Mouse (Mus musculus): ENCODE measurements around the gene Osgep.
"Not testable (repeated sequence)": the region's sequence is repeated elsewhere in the genome, so short reads cannot be mapped to it uniquely, and the experiment has no call there.

The Osgep gene

DNA sequence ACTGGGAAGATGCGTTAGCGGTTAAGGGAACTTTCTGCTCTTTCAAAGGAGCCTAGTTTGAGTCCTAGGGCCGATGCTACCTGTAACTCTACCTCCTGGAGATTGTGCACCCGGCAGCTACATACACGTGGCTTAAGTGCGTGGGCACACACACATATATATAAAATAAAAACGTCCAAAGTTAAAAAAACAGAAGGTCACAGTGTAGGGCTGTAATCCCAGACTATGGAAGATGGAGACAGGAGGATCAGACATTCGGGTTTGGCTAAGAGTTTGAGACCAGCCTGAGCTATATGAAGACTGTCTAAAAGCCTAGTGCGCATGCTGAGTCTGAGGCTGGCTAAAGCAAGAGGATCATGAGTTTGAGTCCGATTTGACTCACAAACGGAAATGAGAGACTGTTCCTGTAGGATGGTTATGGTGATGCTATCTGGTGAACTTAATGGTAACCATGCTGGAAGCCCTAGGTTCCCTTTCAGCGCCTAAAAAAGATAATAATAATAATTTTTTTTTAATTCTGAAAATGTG, 6.9 kb upstream of the Osgep start:
- no peak for DNase-seq (ENCODE audit: low spot score)

DNA sequence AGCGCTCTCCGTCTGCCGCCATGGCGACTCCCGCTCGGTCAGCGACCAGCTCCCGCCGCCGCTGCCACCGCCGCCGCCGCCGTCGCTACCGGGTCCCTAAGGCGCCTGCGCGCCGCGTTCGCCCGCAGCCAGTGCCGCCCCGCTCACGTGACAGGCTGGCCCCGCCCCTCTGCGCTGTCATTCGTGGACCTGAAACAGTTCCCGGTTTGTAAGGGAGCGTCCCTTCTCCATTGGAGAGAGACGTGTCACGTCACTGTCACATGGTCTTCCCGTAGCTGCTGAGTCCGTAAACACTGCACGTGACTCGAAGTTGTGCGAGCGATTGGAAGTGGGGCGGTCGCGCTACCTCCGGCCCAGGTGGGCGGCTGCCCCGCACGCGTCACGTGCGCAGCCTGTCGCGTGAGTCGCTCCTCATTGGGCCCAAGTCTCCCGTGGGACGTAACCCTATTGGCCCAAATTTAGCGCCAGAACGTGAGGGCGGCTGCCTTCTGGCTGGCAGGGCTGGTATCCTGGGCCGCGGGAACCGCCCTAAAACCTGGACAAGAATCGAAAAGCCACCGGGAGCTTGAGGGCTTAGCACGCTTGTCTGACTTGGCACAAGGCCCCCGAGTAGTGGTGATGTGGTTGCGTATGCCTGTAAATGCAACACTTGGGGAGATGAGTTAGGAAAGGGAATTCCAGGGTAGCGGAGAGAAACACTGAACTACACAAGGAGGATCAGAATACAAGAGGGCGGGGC, 6.2 kb upstream of the Osgep start, which contains the start of the genes Pip4p1 and Pnp:
Gene Pip4p1 (minus strand): TSS at position 103 of the 739 bp plus-strand sequence.
Gene Pnp (plus strand): TSS at position 329 of the 739 bp plus-strand sequence.
- peak; percentile 99 for DNase-seq (ENCODE audit: low spot score)

DNA sequence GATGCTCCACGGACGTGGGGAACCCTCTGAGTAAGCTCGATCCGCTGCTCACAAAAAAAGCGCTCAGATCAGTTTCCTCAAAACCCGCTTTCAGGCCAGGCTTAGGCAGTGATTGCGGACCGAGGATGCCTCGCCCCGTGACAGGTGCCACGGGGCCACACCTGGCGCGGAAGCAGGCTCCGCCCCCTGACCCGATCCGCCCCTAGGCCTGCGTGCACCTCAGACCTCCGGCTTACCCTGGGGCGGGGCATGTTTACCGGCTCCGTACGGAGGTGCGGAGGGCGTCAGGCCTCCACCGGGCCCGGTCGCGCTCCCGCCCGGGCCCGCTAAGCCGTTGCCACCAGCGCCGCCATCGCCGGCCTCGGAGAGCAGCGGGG, 5.7 kb upstream of the Osgep start:
- peak; percentile 70 for DNase-seq (ENCODE audit: low spot score)

DNA sequence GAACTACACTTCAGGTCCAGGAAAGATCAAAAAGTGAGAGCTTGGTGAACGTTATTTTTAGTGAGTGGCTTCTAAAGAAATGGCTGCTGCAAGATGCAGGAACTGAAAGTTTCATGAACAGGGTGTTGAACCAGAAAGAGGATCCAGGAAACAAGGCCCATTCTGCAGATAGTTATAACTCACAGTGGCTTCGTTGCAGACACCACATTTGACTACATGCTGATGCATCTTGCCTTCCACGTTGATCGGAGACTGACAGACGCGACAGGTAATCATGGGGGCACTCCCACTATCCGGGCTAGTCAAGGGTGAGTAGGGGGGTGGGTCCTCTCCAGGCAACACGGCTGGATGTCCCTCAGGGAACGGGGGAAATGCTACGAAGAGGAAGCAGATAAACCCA, 5.3 kb upstream of the Osgep start:
- no peak for DNase-seq (ENCODE audit: low spot score)

DNA sequence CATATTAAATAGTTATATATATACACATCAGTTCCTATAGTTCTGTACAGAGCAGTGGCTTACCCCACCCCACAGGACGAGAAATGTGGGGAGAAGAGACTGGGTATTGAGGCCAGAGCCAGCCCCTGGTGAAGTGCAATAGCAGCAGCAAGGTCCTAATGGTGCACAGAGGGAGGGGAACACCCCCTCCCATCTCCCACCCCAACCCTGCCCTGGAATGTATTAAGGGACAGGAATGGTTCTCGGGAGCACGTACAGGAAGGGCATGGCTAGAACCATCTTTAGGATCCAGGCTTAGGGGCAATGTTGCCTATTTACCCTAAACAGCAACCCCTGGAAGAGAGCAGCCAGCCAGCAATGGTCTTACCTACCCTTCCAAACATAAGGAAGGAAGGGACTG, 2.7 kb upstream of the Osgep start:
- DNase-seq (ENCODE audit: low spot score), result no peak

DNA sequence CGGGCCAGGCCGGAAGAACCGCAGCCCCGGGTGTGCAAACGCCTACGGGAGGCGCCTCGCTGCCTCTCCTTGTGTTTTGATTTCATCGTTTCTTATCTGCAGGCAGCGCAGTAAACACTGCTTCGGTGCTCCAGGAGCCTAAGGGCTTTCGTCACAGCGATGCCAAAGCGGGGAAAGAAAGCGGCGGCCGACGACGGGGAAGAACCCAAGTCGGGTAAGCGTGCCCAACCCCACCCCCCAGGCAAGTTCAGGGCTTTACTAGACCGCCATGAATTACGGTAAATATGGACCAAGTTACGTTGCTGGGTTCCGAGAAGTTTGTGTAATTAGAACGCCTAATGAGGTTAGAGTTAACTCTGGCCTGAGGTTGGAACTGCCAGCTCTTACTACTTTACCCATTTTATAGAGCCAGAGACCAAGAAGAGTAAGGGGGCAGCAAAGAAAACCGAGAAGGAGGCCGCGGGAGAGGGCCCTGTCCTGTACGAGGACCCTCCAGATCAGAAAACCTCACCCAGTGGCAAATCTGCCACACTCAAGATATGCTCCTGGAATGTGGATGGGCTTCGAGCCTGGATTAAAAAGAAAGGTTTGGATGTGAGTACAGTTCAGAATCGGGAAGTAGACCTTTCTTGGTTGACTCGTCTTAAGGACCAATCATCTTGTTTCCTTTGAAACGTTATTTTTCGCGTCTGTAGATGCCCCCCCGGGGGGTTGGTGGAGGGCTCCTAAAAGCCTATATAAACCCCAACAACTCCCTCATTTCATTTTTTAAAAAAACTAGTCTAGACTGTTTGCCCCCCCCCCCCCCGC, 623 bp upstream of the Osgep start:
- DNase-seq (ENCODE audit: low spot score), result no peak

DNA sequence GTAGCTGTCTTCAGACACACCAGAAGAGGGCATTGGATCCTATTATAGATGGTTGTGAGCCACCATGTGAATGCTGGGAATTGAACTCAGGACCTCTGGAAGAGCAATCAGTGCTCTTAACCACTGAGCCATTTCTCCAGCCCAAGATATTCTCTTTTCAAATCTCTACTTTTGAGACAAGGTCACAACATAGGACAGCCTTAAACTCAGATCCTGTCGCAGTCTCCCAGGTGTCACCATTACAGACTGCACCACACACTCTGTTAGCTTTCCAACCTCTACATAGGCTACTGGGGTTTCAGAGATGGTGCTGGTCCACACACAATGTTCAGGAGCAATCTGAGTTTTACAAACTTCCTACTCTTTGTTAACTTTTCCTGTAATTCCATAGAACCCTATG, 1.3 kb downstream of the Osgep start:
- not testable (repeated sequence) for DNase-seq (ENCODE audit: low spot score)

DNA sequence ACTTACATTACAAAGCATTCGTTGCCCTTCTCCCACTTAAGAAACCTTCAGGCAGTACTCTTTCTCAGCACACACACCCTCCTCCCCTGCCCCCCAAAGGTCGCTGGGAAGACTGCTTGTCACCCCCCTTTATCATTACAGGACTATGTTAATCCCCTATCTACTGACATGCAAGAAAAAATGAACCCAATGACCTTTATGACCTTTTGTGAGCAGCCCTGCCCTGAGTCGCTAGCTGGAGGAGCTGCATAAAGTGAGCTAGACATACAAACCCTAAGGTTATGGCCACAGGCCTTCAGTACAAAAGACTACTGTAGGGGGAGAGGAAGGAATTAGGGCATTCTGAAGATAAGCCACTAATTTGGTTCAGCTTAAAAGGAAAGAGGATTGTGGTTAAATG, 13.3 kb downstream of the Osgep start:
- DNase-seq (ENCODE audit: low spot score), result no peak

DNA sequence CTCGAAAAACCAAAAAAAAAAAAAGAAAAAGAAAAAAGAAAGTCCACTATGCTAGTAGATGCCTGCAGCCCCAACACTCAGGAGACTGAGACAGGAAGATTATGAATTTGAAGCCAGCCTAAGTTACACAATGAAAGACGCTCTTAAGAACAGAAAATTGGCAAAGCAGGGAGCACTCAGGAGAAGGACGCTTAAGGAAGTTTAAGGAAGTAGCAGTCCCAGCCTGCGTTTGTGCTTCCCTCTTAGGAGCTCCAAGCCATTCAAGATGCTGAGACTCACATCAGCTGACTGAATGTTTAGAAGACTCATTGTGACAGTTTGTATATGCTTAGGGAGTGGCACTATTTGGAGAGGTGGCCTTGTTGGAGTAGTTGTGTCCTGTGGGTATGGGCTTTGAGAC, 16.6 kb downstream of the Osgep start:
- no peak for DNase-seq (ENCODE audit: low spot score)

DNA sequence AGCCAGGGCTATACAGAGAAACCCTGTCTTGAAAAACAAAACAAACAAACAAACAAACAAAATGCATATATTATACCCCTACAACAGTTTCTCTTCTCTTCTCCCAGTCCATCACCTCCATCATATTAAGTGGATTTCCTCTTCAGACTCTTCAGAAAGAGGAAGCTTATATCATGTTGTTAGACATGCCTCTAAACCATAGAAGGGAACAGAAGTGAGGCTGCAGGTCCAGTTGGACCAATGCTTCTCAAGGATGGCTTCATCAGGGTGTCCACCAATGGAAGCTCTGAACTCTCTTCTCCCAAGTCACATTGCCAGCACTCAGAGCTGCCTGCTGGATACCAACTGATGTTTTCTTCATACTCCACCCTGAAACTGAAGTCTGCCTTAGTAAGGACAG, 19.4 kb downstream of the Osgep start:
- DNase-seq (ENCODE audit: low spot score), result not testable (repeated sequence)

DNA sequence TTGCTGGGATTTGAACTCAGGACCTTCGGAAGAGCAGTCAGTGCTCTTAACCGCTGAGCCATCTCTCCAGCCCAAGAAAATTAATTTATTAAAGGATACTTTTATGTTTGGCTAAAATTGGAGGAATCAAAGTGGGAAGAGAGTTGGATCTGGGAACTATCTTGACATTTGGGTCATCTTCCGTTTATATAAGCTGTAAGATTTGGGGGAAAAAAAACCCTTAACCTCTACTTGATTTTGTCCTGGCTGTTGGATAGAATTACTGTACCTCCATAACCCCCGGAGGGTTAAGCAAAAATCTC, 19.9 kb downstream of the Osgep start:
- DNase-seq (ENCODE audit: low spot score), result no peak

DNA sequence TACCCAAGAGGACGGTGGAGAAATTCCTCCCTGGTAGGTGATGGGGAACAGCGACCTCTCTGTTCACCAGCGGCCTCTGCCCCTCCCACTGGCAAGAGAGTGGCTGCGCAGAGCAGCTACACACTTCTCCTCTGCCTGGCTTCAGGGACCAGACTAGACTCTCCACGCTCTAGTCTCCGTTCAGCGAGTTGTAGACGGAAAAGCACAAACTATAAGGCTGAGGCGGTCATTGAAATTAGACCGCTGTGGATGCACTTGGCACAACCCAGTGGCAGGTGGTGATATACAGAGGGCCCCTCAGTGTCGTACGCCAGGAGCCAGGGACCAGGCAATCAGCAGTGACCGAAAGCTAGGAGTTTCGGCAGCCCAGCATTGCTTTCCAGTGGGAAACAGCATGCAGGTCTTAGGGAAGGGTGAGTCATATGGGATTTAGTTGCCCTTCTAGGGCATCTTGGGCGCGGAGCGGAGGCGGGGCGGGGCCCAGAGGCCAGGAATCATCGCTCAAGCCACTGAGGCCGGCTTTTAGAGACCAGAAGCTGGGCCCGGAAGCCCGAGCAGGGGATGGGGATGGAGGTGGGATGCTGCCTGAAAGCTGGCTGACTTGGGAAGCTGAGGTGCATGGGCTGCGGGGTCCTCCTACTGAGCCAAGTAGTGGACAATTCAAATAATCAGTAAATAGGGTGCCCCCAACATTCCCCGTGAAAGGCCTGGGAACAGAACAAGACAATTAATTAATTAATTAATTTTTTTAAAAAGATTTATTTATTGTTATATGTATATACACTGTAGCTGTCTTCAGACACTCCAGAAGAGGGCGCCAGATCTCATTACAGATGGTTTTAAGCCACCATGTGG, 20.5 kb downstream of the Osgep start:
- DNase-seq (ENCODE audit: low spot score), result peak; percentile 41

DNA sequence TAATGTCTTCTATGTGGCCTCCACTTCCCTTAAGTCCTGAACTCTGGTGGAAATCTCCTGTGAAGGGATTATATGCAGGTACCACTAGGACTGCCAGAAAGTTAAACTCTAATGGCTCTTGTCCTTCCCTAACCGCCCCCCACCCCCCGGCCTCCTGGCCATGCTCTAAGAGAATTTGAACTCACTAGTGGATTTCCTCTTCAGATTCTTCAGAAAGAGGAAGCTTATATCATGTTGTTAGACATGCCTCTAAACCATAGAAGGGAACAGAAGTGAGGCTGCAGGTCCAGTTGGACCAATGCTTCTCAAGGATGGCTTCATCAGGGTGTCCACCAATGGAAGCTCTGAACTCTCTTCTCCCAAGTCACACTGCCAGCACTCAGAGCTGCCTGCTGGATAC, 26.7 kb downstream of the Osgep start:
- not testable (repeated sequence) for DNase-seq (ENCODE audit: low spot score)

DNA sequence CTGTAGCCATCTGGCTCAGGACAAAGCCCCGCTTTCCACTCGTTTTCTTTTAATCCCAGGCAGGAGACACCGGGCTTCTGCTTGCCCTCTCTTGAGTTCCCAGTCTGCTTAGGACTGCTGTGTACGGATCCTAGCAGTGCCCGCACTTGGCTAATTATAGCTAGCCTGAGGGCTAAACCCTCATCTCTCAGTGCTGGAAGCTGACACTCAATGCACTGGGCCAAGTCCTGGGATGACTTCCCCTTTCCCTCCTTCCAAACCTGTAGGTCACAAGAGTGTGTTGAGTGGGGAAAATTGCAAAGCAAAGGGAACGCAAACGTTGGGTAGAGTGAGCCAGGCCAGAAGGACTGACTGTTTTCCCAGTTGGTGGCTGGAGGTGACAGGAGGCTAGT, 27.3 kb downstream of the Osgep start, which contains the start of gene Klhl33:
Gene Klhl33 (minus strand): TSS at position 134 of the 392 bp plus-strand sequence.
- DNase-seq (ENCODE audit: low spot score), result no peak

DNA sequence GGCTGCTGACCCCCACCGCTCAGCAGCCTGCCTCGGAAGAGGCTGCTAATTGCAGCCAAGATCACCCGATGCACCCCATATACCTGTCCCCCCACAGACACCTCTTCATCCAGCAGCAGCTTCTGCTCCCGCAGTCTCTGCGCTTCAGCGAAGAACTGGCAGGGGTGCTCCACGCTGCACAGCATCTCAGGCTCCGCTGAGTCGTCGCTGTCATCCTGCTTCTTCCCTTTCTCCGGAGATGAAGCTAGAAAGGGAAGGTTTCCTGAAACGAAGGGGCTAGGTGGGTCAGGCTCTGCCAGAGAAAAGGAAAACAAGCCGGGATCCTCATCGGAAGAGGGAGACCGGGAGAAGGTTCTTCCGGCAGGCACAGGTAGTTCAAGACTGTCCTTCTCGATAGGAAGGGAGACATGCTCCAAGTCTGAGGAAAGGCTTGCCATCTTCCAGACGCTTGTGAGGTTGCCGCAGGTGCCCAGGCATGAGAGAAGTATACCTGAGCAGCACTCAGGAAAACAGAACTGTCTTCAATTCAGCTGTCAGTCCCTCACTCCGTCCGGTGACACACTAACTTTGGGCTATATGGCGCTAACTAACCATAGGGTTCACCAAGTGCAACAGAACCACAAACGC, 27.8 kb downstream of the Osgep start:
- peak; percentile 6 for DNase-seq (ENCODE audit: low spot score)

DNA sequence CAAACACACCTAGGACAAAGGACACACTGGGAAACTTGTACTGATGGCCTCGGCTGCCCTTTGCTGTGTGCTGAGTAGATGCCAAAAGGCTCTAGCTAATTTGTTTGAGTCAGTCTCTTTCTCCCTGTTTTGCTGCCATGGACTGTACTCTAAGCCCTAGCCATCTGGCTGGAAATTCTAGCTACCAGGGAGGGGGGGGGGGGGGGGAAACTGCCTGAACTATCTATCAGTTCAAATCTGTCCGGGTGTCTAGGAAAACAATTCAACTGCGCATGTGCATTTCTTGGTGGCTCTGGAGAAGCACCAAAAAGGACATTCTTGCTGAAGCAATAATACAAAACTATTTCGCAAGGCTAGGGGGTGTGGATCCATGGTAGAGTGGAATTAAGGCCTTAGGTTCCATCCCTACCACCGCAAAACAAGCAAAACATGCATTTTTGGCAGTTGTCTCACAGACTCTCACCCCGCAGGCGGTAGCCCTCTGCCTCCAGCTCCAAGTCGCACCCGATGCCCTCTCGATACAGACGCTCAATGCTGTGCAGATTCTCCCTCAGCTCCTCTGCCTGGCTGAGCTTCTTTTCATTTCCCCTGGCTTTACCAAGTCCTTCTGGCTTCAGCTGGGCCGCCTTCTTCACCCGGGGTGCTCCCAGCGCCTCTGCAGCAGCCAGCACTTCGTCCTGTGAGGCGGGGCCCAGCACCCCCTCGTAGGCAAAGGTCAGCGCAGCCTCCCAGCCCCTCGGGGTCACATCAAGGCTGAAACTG, 28.5 kb downstream of the Osgep start:
- DNase-seq (ENCODE audit: low spot score), result peak; percentile 67

DNA sequence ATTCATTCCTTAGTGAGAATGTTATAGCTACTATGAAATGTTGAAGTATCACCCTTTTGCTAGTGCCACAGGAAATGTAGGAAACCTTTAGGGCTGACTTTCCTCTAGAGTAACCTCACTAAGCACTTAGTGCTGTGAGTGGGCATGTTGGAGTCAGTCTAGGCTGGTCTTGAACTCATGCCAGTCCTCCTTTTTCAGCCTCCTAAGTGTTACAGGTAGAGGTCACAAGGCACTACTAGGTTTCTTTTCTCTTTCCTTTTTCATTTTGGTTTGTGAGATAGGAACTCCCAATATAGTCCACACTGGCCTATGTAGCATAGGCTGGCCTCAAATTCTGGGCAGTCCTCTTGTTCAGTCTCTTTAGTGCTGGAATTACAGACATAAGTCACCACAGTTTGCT, 29.3 kb downstream of the Osgep start:
- no peak for DNase-seq (ENCODE audit: low spot score)

DNA sequence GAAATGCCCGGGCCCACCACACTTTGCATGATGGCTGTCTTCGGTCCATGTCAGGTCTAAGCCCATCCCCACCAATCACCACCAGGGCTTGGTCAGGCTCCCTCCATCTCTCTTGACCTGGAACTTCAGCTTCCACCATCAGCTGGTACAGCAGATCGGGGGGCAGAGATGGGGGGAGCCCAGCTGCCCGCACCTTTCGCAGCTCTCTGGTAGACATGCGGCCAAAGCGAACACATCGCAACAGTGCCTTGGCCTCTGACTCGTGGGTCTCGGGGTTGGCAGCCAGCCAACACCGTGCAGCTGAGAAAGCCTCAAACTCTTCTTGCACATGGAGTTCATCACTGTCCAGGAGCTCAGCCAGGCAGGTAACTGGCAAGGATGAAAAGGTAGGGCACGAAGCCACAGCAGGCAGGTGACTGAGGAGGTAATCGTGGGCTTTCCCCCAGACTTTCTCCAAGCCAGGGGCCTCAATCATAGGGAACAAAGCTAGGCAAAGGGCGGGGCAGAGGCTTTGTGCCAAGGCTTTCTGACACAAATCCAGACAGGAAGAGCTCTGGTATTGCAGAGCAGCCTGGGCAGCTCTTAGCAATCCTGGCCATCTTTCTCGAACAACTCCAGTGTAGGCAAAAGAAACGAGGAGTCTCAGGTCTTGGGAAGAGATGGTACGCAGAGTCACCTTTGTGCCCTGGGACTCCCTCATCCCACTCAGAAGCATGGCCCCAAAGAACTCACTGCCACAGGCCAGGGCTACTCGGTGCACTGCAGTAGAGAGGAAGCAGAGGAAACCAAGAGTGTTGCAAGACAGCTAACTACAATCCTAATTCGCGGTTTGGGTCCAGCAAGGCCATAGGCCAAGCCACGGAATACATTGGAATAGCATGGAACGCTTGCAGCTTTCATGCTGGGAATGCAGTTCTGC, 31.9 kb downstream of the Osgep start:
- peak; percentile 22 for DNase-seq (ENCODE audit: low spot score)

DNA sequence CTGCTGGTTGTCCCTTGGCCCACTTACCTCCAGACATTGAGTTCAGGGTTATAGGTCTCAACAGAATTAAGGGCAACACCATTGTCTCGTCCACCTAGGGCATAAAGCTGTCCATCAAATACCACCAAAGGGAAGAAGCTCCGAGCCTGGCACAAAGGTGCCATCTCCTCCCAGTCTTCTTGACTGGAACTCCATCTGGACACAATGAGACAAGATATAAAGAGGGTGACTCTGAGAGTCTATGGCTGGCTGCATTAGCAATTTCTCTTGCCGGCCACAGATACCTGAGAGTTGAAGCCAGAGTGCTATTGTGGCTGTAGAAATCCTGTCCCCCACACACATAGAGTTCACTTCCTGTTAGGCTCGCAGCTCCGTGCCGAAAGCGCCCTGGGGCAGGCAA, 32.6 kb downstream of the Osgep start:
- DNase-seq (ENCODE audit: low spot score), result no peak

DNA sequence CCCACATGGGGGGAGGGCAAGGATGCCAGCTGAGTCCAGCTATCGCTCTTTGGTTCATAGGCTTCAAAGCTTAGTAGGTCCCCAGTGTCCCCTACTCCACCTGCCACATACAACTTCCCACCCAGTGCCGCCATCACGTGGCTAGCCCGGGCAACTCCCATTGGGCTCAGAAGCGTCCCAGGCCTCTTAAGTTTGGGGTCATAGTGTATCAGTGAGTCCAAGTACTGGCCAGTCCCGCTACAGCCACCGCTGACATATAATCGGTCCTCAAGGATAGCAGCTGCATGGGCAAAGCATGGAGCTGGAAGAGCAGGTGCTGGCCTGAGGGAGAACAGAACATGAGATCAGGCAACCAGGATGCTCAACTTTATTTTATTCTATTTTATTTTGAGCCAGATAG, 33.1 kb downstream of the Osgep start:
- DNase-seq (ENCODE audit: low spot score), result no peak

All from urinary bladder, postnatal 14 days (tissue).